Mouse (Mus musculus): Measurements from ENCODE around the gene Gm13941. TPM values are rescaled to one million over a fixed set of nuclear protein-coding genes. Genes with fewer than 3 reads are reported as not detected.

Gene Gm13941
- not detected in 2 replicates for polyA plus RNA-seq (2015; fragmentation: Nextera tagmentation; extraction: Ambion mirVana)

DNA sequence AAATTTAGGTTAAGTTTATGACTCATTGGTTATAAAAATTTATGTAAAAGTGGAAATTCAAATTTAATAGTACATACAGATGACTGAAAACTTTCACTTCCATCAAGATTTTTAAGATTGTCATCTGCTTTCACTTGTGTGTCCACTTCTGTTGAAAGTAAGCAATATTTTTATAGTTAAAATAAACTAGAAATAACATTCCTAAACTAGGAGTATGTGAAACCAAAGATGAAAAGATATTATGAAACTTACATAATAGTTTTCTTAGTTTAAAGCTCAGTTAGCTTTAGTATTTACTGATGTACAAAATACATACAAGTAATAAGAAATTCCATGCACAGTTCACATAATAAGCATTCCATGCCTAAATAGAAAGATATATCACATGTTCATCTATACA lies at the start of gene Gm13941:
TSS of gene Gm13941 (minus strand) at position 101 of the 400 bp plus-strand sequence.
- Histone ChIP-seq H3K4me1 (ENCODE audit: insufficient read depth, low read length) (no peaks in the 10 kb centered on the region), H3K4me2 (replicated peaks; ENCODE audit: low read depth, low read length) (no peak within 1 kb of the TSS), H3K9ac (replicated peaks; ENCODE audit: low read length) (no peak within 1 kb of the TSS), H3K27me3 (ENCODE audit: insufficient read depth, low read length) (no peaks in the 10 kb centered on the region), H3K9me3 (ENCODE audit: low read length) (no peaks in the 10 kb centered on the region), H3K36me3 (ENCODE audit: insufficient read depth, low read length) (no peaks in the 10 kb centered on the region), H3K27ac (ENCODE audit: low read length) (no peak within 1 kb of the TSS), H3K4me3 (ENCODE audit: low read length) (no peak within 1 kb of the TSS)
- ATAC-seq (ENCODE audit: low FRiP score, low TSS enrichment): no peak

DNA sequence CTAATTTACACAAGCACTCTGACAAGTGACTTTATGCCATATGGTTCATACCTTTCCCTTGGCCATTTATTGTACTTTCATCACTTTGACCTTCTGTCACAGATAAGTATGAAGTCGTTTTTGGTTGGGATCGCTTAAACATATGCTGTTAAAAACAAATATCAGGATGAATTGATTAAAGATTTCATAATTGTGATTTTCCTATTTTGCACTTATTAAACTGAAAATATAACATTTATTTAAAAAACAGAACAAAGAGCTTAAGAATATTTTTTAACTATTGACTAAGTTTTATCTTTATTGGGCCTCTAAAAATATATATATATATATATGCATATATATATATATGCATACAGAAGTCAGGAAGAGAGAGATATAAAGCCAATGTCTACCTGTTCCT lies 47.1 kb upstream of the Gm13941 start, which contains the start of gene Gm15130:
TSS of gene Gm15130 (minus strand) at position 101 of the 400 bp plus-strand sequence.
- no peak within 1 kb of the TSS for H3K9ac ChIP-seq (replicated peaks; ENCODE audit: low read length)
- no peak within 1 kb of the TSS for H3K4me2 ChIP-seq (replicated peaks; ENCODE audit: low read depth, low read length)

GRCm38 (mm10) chr2:111135739-111136138 lies 30.0 kb upstream of the Gm13941 start:
- H3K27ac ChIP-seq (ENCODE audit: low read length): no peak overlapping the region
- no peak for ATAC-seq (ENCODE audit: low FRiP score, low TSS enrichment)
- no peak overlapping the region for H3K4me3 ChIP-seq (ENCODE audit: low read length)
- H3K4me1 ChIP-seq (ENCODE audit: insufficient read depth, low read length): no peaks in the 10 kb centered on the region
- H3K27me3 ChIP-seq (ENCODE audit: insufficient read depth, low read length): no peaks in the 10 kb centered on the region
- H3K4me2 ChIP-seq (replicated peaks; ENCODE audit: low read depth, low read length): no peak overlapping the region
- 70% methylated on average over 5 of the region's 5 CpGs for WGBS
- no peak overlapping the region for H3K9ac ChIP-seq (replicated peaks; ENCODE audit: low read length)
- H3K9me3 ChIP-seq (ENCODE audit: low read length): no peaks in the 10 kb centered on the region
- H3K36me3 ChIP-seq (ENCODE audit: insufficient read depth, low read length): no peaks in the 10 kb centered on the region

More for the DNA sequence above, 47.1 kb upstream of the Gm13941 start, which contains the start of gene Gm15130:
- Histone ChIP-seq H3K27ac (ENCODE audit: low read length) (no peak within 1 kb of the TSS), H3K27me3 (ENCODE audit: insufficient read depth, low read length) (no peaks in the 10 kb centered on the region), H3K9me3 (ENCODE audit: low read length) (no peaks in the 10 kb centered on the region), H3K36me3 (ENCODE audit: insufficient read depth, low read length) (no peaks in the 10 kb centered on the region), H3K4me3 (ENCODE audit: low read length) (no peak within 1 kb of the TSS), H3K4me1 (ENCODE audit: insufficient read depth, low read length) (no peaks in the 10 kb centered on the region)
- WGBS: 66% methylated on average over 2 of the region's 2 CpGs
- ATAC-seq (ENCODE audit: low FRiP score, low TSS enrichment): no peak

DNA sequence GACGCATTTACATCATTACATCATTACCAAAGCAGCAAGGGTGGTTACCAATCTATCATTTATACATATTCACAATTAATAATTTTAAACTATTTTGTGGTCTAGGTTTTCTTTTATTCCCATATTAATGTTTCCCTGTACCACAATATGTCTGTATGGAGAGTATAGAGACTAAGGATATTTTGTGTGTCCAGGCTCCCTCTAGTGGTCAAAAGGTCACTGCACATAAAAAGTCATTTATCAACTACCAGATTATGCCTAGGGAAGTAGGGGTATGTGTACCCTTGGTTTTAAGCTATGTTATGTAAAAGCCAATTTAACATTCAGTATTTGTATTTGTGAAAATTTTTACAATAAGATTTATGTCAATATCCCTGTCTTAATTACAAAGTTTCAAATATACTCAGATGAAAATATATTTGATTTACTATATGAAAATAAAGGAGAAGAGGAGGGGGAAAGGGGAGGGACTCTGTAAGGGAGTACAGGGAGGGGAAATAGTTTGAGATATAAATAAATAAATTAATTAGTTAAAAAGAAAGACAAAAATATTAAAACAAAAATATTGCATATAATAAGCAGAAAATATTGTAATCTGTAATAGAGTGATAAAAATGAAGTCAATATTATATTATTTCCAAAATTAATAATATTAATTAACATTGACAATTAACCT lies 47.1 kb downstream of the Gm13941 start:
- Histone ChIP-seq H3K36me3 (ENCODE audit: insufficient read depth, low read length) (no peaks in the 10 kb centered on the region), H3K9me3 (ENCODE audit: low read length) (no peaks in the 10 kb centered on the region), H3K4me2 (replicated peaks; ENCODE audit: low read depth, low read length) (no peak overlapping the region), H3K4me3 (ENCODE audit: low read length) (no peak overlapping the region), H3K27ac (ENCODE audit: low read length) (no peak overlapping the region), H3K27me3 (ENCODE audit: insufficient read depth, low read length) (no peaks in the 10 kb centered on the region), H3K9ac (replicated peaks; ENCODE audit: low read length) (no peak overlapping the region), H3K4me1 (ENCODE audit: insufficient read depth, low read length) (no peaks in the 10 kb centered on the region)
- ATAC-seq (ENCODE audit: low FRiP score, low TSS enrichment): peak; percentile 79; the same call in 1 of the 2 replicates
- WGBS: 96% methylated on average over 1 of the region's 1 CpGs

Other genes with a start within 250 kb of the Gm13941 start
- gene Ano3, start 155.1 kb downstream of the Gm13941 start, polyA plus RNA-seq (2015; fragmentation: Nextera tagmentation; extraction: Ambion mirVana): 0.50 and 0.55 TPM in 2 replicates
- not detected in 2 replicates for gene Gm15130, start 47.0 kb upstream of the Gm13941 start, polyA plus RNA-seq (2015; fragmentation: Nextera tagmentation; extraction: Ambion mirVana)
- not detected in 2 replicates for gene 4930430A15Rik, start 123.6 kb upstream of the Gm13941 start, polyA plus RNA-seq (2015; fragmentation: Nextera tagmentation; extraction: Ambion mirVana)
- gene Olfr1275, start 129.3 kb upstream of the Gm13941 start, polyA plus RNA-seq (2015; fragmentation: Nextera tagmentation; extraction: Ambion mirVana): not detected in 2 replicates
- not detected in 2 replicates for gene Olfr1276, start 148.5 kb upstream of the Gm13941 start, polyA plus RNA-seq (2015; fragmentation: Nextera tagmentation; extraction: Ambion mirVana)
- gene Olfr1277, start 168.1 kb upstream of the Gm13941 start, polyA plus RNA-seq (2015; fragmentation: Nextera tagmentation; extraction: Ambion mirVana): not detected in 2 replicates
- gene Olfr1278, start 184.2 kb upstream of the Gm13941 start, polyA plus RNA-seq (2015; fragmentation: Nextera tagmentation; extraction: Ambion mirVana): not detected in 2 replicates
- gene Olfr1279, start 194.7 kb upstream of the Gm13941 start, polyA plus RNA-seq (2015; fragmentation: Nextera tagmentation; extraction: Ambion mirVana): not detected in 2 replicates
- gene Olfr1280, start 208.0 kb upstream of the Gm13941 start, polyA plus RNA-seq (2015; fragmentation: Nextera tagmentation; extraction: Ambion mirVana): not detected in 2 replicates
- not detected in 2 replicates for gene Olfr1281, start 220.5 kb upstream of the Gm13941 start, polyA plus RNA-seq (2015; fragmentation: Nextera tagmentation; extraction: Ambion mirVana)
- gene Olfr1282, start 230.1 kb upstream of the Gm13941 start, polyA plus RNA-seq (2015; fragmentation: Nextera tagmentation; extraction: Ambion mirVana): not detected in 2 replicates

All from kidney, embryonic 16.5 days (tissue).